Comparison of ENCODE assay signal across 8 mouse cellular contexts in genomic region chr11:5955546-5956276, GRCm38 (mm10). TPM values are rescaled to one million over a fixed set of nuclear protein-coding genes. Genes with fewer than 3 reads are reported as not detected.
DNase-seq lines count a peak whose midpoint lies in the region; ATAC-seq lines count a peak whose summit lies in the region.

Gene Ykt6, plus strand, starts transcription at chr11:5955693.

- peak within 1 kb of the TSS; percentile 90 for H3K27ac ChIP-seq in brown adipose tissue, adult 24 weeks (replicated peaks; ENCODE audit: low read depth, low read length)
- peak within 1 kb of the TSS; percentile 94 for H3K27ac ChIP-seq in heart, embryonic 13.5 days (replicated peaks)
- H3K27ac ChIP-seq in liver, embryonic 12.5 days, result peak within 1 kb of the TSS; percentile 88
- peak within 1 kb of the TSS; percentile 96 for H3K27ac ChIP-seq in stomach, embryonic 15.5 days

- ATAC-seq in heart, embryonic 13.5 days (ENCODE audit: extremely low read depth, insufficient number of reproducible peaks, low FRiP score, low TSS enrichment), result peak; percentile 88
- ATAC-seq in liver, embryonic 12.5 days, result peak; percentile 96
- peak; percentile 97 for ATAC-seq in stomach, embryonic 15.5 days (ENCODE audit: insufficient read depth, low FRiP score, low read depth)

- peaks cover 23% of the 10 kb centered on the region for H3K36me3 ChIP-seq in heart, embryonic 13.5 days
- peaks cover 20% of the 10 kb centered on the region for H3K36me3 ChIP-seq in liver, embryonic 12.5 days
- H3K36me3 ChIP-seq in stomach, embryonic 15.5 days, result 0 out of 2 replicates have a peak, but pooled peaks cover 9% of the 10 kb centered on the region

- H3K9me3 ChIP-seq in heart, embryonic 13.5 days, result no peaks in the 10 kb centered on the region
- no peaks in the 10 kb centered on the region for H3K9me3 ChIP-seq in liver, embryonic 12.5 days (replicated peaks)
- H3K9me3 ChIP-seq in stomach, embryonic 15.5 days, result no peaks in the 10 kb centered on the region

- H3K4me2 ChIP-seq in heart, embryonic 13.5 days, result peak within 1 kb of the TSS; percentile 90
- H3K4me2 ChIP-seq in liver, embryonic 12.5 days, result peak within 1 kb of the TSS; percentile 91
- peak within 1 kb of the TSS; percentile 86 for H3K4me2 ChIP-seq in stomach, embryonic 15.5 days

- H3K27me3 ChIP-seq in heart, embryonic 13.5 days (replicated peaks), result no peaks in the 10 kb centered on the region
- no peaks in the 10 kb centered on the region for H3K27me3 ChIP-seq in liver, embryonic 12.5 days (replicated peaks)
- no peaks in the 10 kb centered on the region for H3K27me3 ChIP-seq in stomach, embryonic 15.5 days (replicated peaks)

- H3K9ac ChIP-seq in heart, embryonic 13.5 days, result peak within 1 kb of the TSS; percentile 98
- peak within 1 kb of the TSS; percentile 90 for H3K9ac ChIP-seq in liver, embryonic 12.5 days
- H3K9ac ChIP-seq in stomach, embryonic 15.5 days, result peak within 1 kb of the TSS; percentile 88

- H3K4me1 ChIP-seq in brown adipose tissue, adult 24 weeks (ENCODE audit: control insufficient read depth, insufficient read depth, insufficient read length, low read length), result peaks cover 13% of the 10 kb centered on the region; the same call in 1 of the 2 replicates
- peaks cover 55% of the 10 kb centered on the region for H3K4me1 ChIP-seq in heart, embryonic 13.5 days
- H3K4me1 ChIP-seq in liver, embryonic 12.5 days, result peaks cover 27% of the 10 kb centered on the region
- peaks cover 10% of the 10 kb centered on the region; the same call in 1 of the 2 replicates for H3K4me1 ChIP-seq in stomach, embryonic 15.5 days

- WGBS in heart, embryonic 13.5 days, result under 1% methylated on average over 71 of the region's 71 CpGs
- under 1% methylated on average over 69 of the region's 71 CpGs for whole genome bisulfite sequencing in liver, embryonic 12.5 days (ENCODE audit: insufficient replicate concordance)
- under 1% methylated on average over 71 of the region's 71 CpGs for WGBS in stomach, embryonic 15.5 days

- peak; percentile 89 for DNase-seq in CD4-positive, CD25-positive, alpha-beta regulatory T cell, adult 2 months (ENCODE audit: low read depth, low spot score)
- peak; percentile 18 for DNase-seq in fat pad, adult 2 months (ENCODE audit: extremely low read depth, low read depth, low spot score)
- peak; percentile 98 for DNase-seq in kidney, postnatal 10 days
- peak; percentile 90 for DNase-seq in natural killer cell, adult 2 months (ENCODE audit: low spot score in 2 of 2)

- peak within 1 kb of the TSS; percentile 92 for H3K4me3 ChIP-seq in brown adipose tissue, adult 24 weeks (ENCODE audit: insufficient read depth, low read depth, low read length)
- H3K4me3 ChIP-seq in heart, embryonic 13.5 days, result peak within 1 kb of the TSS; percentile 87
- H3K4me3 ChIP-seq in liver, embryonic 12.5 days, result peak within 1 kb of the TSS; percentile 90
- H3K4me3 ChIP-seq in stomach, embryonic 15.5 days (replicated peaks), result peak within 1 kb of the TSS; percentile 93

RNA-seq across cellular contexts. Expression of gene Ykt6, which starts in this region (rescaled TPM):
- 42.9 TPM in 2 replicates for polyA plus RNA-seq in brown adipose tissue, adult 24 weeks (2012; ENCODE audit: insufficient read depth, insufficient read length, missing spikeins)
- polyA plus RNA-seq in heart, embryonic 13.5 days (2015; fragmentation: Nextera tagmentation; extraction: Ambion mirVana), result 39.1 and 41.1 TPM in 2 replicates
- polyA plus RNA-seq in liver, embryonic 12.5 days (2016; fragmentation: Nextera tagmentation; extraction: Ambion mirVana), result 25.2 and 25.7 TPM in 2 replicates
- polyA plus RNA-seq in stomach, embryonic 15.5 days (2015; fragmentation: Nextera tagmentation; extraction: Ambion mirVana), result 48.7 and 54.8 TPM in 2 replicates

Comparison
In these comparisons a context has a peak if more than half of its experiments do, and no peak if none do; other contexts are left out.
1. Peak in every context shown above with its lines: DNase-seq, ATAC-seq, H3K4me3 ChIP-seq and H3K27ac ChIP-seq.
2. DNase-seq: peak in every context shown above with its lines; median percentile 98 in kidney, postnatal 10 days; 90 in natural killer cell, adult 2 months; 89 in CD4-positive, CD25-positive, alpha-beta regulatory T cell, adult 2 months; 18 in fat pad, adult 2 months.